Mouse (Mus musculus): Measurements from ENCODE around the gene Gpr21. TPM values are rescaled to one million over a fixed set of nuclear protein-coding genes. Genes with fewer than 3 reads are reported as not detected.
"Not testable (repeated sequence)": the region's sequence is repeated elsewhere in the genome, so short reads cannot be mapped to it uniquely, and the experiment has no call there.

Gpr21 gene
- 1.8 and 2.5 TPM in 2 replicates for polyA plus RNA-seq (2015; fragmentation: Nextera tagmentation; extraction: Ambion mirVana)

GRCm38 (mm10) chr2:37516030-37516710 lies at the start of gene Gpr21:
TSS of gene Gpr21 (plus strand) at chr2:37516332.
- no peak within 1 kb of the TSS for H3K4me3 ChIP-seq (replicated peaks)
- H3K36me3 ChIP-seq, result peaks cover 3% of the 10 kb centered on the region; the same call in 1 of the 2 replicates
- H3K4me1 ChIP-seq, result peaks cover 5% of the 10 kb centered on the region; the same call in 1 of the 2 replicates
- 38% methylated on average over 11 of the region's 11 CpGs for WGBS
- no peak for ATAC-seq (ENCODE audit: insufficient read depth, low FRiP score, low read depth)
- H3K4me2 ChIP-seq, result no peak within 1 kb of the TSS; the same call in 1 of the 2 replicates
- no peak within 1 kb of the TSS for H3K9ac ChIP-seq
- H3K27ac ChIP-seq, result no peak within 1 kb of the TSS
- H3K27me3 ChIP-seq (replicated peaks), result no peaks in the 10 kb centered on the region
- no peaks in the 10 kb centered on the region for H3K9me3 ChIP-seq

GRCm38 (mm10) chr2:37479559-37479958 lies 36.6 kb upstream of the Gpr21 start:
- Histone ChIP-seq H3K27ac (no peak overlapping the region), H3K36me3 (peaks cover 25% of the 10 kb centered on the region)

GRCm38 (mm10) chr2:37480039-37480438 lies 36.1 kb upstream of the Gpr21 start:
- Histone ChIP-seq H3K9me3 (no peaks in the 10 kb centered on the region), H3K27me3 (replicated peaks) (no peaks in the 10 kb centered on the region), H3K4me2 (no peak overlapping the region), H3K27ac (no peak overlapping the region), H3K9ac (no peak overlapping the region), H3K4me1 (no peaks in the 10 kb centered on the region), H3K4me3 (replicated peaks) (no peak overlapping the region), H3K36me3 (peaks cover 25% of the 10 kb centered on the region)
- WGBS, result 90% methylated on average over 2 of the region's 2 CpGs
- ATAC-seq (ENCODE audit: insufficient read depth, low FRiP score, low read depth), result no peak

More at GRCm38 (mm10) chr2:37479559-37479958, 36.6 kb upstream of the Gpr21 start:
- ATAC-seq (ENCODE audit: insufficient read depth, low FRiP score, low read depth), result no peak
- Histone ChIP-seq H3K27me3 (replicated peaks) (no peaks in the 10 kb centered on the region), H3K9me3 (no peaks in the 10 kb centered on the region), H3K4me1 (no peaks in the 10 kb centered on the region), H3K4me2 (no peak overlapping the region), H3K9ac (no peak overlapping the region), H3K4me3 (replicated peaks) (no peak overlapping the region)

- Histone ChIP-seq H3K36me3 (peaks cover 13% of the 10 kb centered on the region; the same call in 1 of the 2 replicates), H3K4me2 (no peak overlapping the region), H3K4me1 (no peaks in the 10 kb centered on the region), H3K27ac (no peak overlapping the region), H3K9me3 (no peaks in the 10 kb centered on the region), H3K4me3 (replicated peaks) (no peak overlapping the region), H3K27me3 (replicated peaks) (no peaks in the 10 kb centered on the region), H3K9ac (no peak overlapping the region)
- no peak for ATAC-seq (ENCODE audit: insufficient read depth, low FRiP score, low read depth)
- 77% methylated on average over 2 of the region's 2 CpGs for WGBS
These were observed 32.0 kb upstream of the Gpr21 start for GRCm38 (mm10) chr2:37484165-37484564.

- Histone ChIP-seq H3K27ac (no peak overlapping the region), H3K9ac (no peak overlapping the region), H3K9me3 (no peaks in the 10 kb centered on the region), H3K36me3 (peaks cover 14% of the 10 kb centered on the region; the same call in 1 of the 2 replicates), H3K27me3 (replicated peaks) (no peaks in the 10 kb centered on the region), H3K4me3 (replicated peaks) (no peak overlapping the region), H3K4me2 (no peak overlapping the region), H3K4me1 (no peaks in the 10 kb centered on the region)
- ATAC-seq (ENCODE audit: insufficient read depth, low FRiP score, low read depth), result no peak
- WGBS, result 74% methylated on average over 1 of the region's 1 CpGs
These were observed 30.8 kb upstream of the Gpr21 start for GRCm38 (mm10) chr2:37485370-37485769.

- H3K4me3 ChIP-seq (replicated peaks), result no peak overlapping the region
- H3K9me3 ChIP-seq, result no peaks in the 10 kb centered on the region
- H3K9ac ChIP-seq, result no peak overlapping the region
- no peak overlapping the region for H3K4me2 ChIP-seq
- no peak overlapping the region for H3K27ac ChIP-seq
- H3K4me1 ChIP-seq, result no peaks in the 10 kb centered on the region
- no peak for ATAC-seq (ENCODE audit: insufficient read depth, low FRiP score, low read depth)
- H3K27me3 ChIP-seq (replicated peaks), result no peaks in the 10 kb centered on the region
- peaks cover 14% of the 10 kb centered on the region; the same call in 1 of the 2 replicates for H3K36me3 ChIP-seq
These were observed 29.7 kb upstream of the Gpr21 start for GRCm38 (mm10) chr2:37486408-37486807.

- Histone ChIP-seq H3K9me3 (no peaks in the 10 kb centered on the region), H3K27ac (no peak overlapping the region), H3K4me2 (no peak overlapping the region), H3K36me3 (peaks cover 21% of the 10 kb centered on the region), H3K9ac (no peak overlapping the region), H3K4me1 (no peaks in the 10 kb centered on the region), H3K27me3 (replicated peaks) (no peaks in the 10 kb centered on the region), H3K4me3 (replicated peaks) (no peak overlapping the region)
- ATAC-seq (ENCODE audit: insufficient read depth, low FRiP score, low read depth), result no peak
- 86% methylated on average over 2 of the region's 2 CpGs for WGBS
These were observed 27.2 kb upstream of the Gpr21 start for GRCm38 (mm10) chr2:37488956-37489355.

GRCm38 (mm10) chr2:37497321-37497720 lies 18.8 kb upstream of the Gpr21 start:
- no peak overlapping the region for H3K4me3 ChIP-seq (replicated peaks)
- H3K9me3 ChIP-seq, result no peaks in the 10 kb centered on the region
- no peaks in the 10 kb centered on the region for H3K27me3 ChIP-seq (replicated peaks)
- ATAC-seq (ENCODE audit: insufficient read depth, low FRiP score, low read depth), result no peak
- H3K36me3 ChIP-seq, result peaks cover 22% of the 10 kb centered on the region; the same call in 1 of the 2 replicates
- no peak overlapping the region for H3K27ac ChIP-seq
- no peak overlapping the region for H3K4me2 ChIP-seq
- H3K9ac ChIP-seq, result no peak overlapping the region
- WGBS, result 90% methylated on average over 4 of the region's 4 CpGs
- no peaks in the 10 kb centered on the region for H3K4me1 ChIP-seq

GRCm38 (mm10) chr2:37505856-37506255 lies 10.3 kb upstream of the Gpr21 start:
- not testable (repeated sequence) for H3K9me3 ChIP-seq; H3K36me3 ChIP-seq; H3K9ac ChIP-seq; H3K4me2 ChIP-seq; H3K4me3 ChIP-seq (replicated peaks); ATAC-seq (ENCODE audit: insufficient read depth, low FRiP score, low read depth); H3K27me3 ChIP-seq (replicated peaks); H3K27ac ChIP-seq; H3K4me1 ChIP-seq
- 84% methylated on average over 2 of the region's 2 CpGs for WGBS

GRCm38 (mm10) chr2:37511134-37511901 lies 4.8 kb upstream of the Gpr21 start:
- ATAC-seq (ENCODE audit: insufficient read depth, low FRiP score, low read depth), result no peak
- Histone ChIP-seq H3K4me2 (no peak overlapping the region), H3K4me3 (replicated peaks) (no peak overlapping the region), H3K27me3 (replicated peaks) (no peaks in the 10 kb centered on the region), H3K9me3 (no peaks in the 10 kb centered on the region), H3K4me1 (no peaks in the 10 kb centered on the region), H3K36me3 (peaks cover 3% of the 10 kb centered on the region; the same call in 1 of the 2 replicates), H3K9ac (no peak overlapping the region), H3K27ac (no peak overlapping the region)
- 86% methylated on average over 4 of the region's 4 CpGs for WGBS

GRCm38 (mm10) chr2:37516922-37517462 lies 860 bp downstream of the Gpr21 start:
- Histone ChIP-seq H3K4me1 (peaks cover 5% of the 10 kb centered on the region; the same call in 1 of the 2 replicates), H3K9me3 (no peaks in the 10 kb centered on the region), H3K27me3 (replicated peaks) (no peaks in the 10 kb centered on the region), H3K4me2 (no peak overlapping the region), H3K36me3 (peaks cover 3% of the 10 kb centered on the region; the same call in 1 of the 2 replicates), H3K9ac (no peak overlapping the region), H3K27ac (no peak overlapping the region), H3K4me3 (replicated peaks) (no peak overlapping the region)
- no peak for ATAC-seq (ENCODE audit: insufficient read depth, low FRiP score, low read depth)
- 45% methylated on average over 4 of the region's 4 CpGs for WGBS

Data from stomach, embryonic 15.5 days (tissue).